Mouse (Mus musculus) lung, adult 2 months (tissue): ENCODE results near the gene Sobp.

Source experiments
- CTCF ChIP-seq: fragments of 200-500 bp; IDR thresholded peaks from 2 replicates; pipeline ENCODE4 v1.5.1; 2011; ENCODE audit warnings: mild to moderate bottlenecking, low read length, control low read depth; ENCODE audit not compliant: insufficient read depth
- POLR2A ChIP-seq: fragments of 200-500 bp; IDR thresholded peaks from 2 replicates; pipeline ENCODE4 v1.6.1; 2011; ENCODE audit warnings: low read depth, mild to moderate bottlenecking, control low read depth, low read length, borderline replicate concordance; ENCODE audit errors: extremely low read depth

GRCm38 (mm10) chr10:42989910-42990309, 184.4 kb downstream of the Sobp start:
- TF ChIP-seq CTCF = peak; percentile 65
- TF ChIP-seq POLR2A = no peak
